Mouse (Mus musculus): ENCODE measurements at regions not wholly inside any gene's neighbourhood (a gene's known extent, or its start where the extent isn't known, plus 50 kb on each side); places are given as distances from the start of the nearest gene placed in this dataset.

DNA sequence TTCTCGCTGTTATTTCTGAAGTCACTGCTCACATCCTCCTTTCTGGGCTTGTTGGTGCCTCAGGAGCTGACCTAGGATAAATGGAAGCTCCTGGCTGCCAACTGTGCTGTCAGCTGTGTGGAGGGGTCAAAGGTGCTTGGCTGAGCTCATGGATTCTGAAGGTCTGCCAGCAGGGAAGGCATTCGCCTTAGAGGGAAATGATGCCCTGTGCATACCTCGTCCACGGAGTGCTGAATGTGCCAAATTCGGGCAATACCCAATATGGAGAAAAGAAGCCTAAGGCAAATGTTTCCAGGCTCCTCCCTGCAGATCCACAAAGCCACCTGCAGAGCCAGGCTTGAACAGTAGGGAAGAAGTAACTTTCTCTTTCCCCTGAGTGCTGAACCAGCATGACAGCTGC, 191.3 kb upstream of the Eya4 start:
- no peak overlapping the region for H3K4me3 ChIP-seq
- H3K27ac ChIP-seq, result no peak overlapping the region
- ATAC-seq (ENCODE audit: borderline replicate concordance, extremely low read depth, low FRiP score, low TSS enrichment), result no peak
- no peak overlapping the region for H3K9ac ChIP-seq
- 45% methylated on average over 5 of the region's 5 CpGs for WGBS
- H3K9me3 ChIP-seq, result no peaks in the 10 kb centered on the region
- no peaks in the 10 kb centered on the region for H3K4me1 ChIP-seq
- H3K4me2 ChIP-seq, result no peak overlapping the region
- H3K36me3 ChIP-seq, result no peaks in the 10 kb centered on the region
- H3K27me3 ChIP-seq, result no peaks in the 10 kb centered on the region

- Histone ChIP-seq H3K4me1 (no peaks in the 10 kb centered on the region), H3K27me3 (no peaks in the 10 kb centered on the region), H3K9me3 (no peaks in the 10 kb centered on the region), H3K27ac (no peak overlapping the region), H3K4me2 (no peak overlapping the region), H3K36me3 (no peaks in the 10 kb centered on the region), H3K9ac (no peak overlapping the region), H3K4me3 (no peak overlapping the region)
- ATAC-seq (ENCODE audit: borderline replicate concordance, extremely low read depth, low FRiP score, low TSS enrichment), result no peak
Measured at GRCm38 (mm10) chr10:23534636-23535035, 184.1 kb upstream of the Eya4 start.

DNA sequence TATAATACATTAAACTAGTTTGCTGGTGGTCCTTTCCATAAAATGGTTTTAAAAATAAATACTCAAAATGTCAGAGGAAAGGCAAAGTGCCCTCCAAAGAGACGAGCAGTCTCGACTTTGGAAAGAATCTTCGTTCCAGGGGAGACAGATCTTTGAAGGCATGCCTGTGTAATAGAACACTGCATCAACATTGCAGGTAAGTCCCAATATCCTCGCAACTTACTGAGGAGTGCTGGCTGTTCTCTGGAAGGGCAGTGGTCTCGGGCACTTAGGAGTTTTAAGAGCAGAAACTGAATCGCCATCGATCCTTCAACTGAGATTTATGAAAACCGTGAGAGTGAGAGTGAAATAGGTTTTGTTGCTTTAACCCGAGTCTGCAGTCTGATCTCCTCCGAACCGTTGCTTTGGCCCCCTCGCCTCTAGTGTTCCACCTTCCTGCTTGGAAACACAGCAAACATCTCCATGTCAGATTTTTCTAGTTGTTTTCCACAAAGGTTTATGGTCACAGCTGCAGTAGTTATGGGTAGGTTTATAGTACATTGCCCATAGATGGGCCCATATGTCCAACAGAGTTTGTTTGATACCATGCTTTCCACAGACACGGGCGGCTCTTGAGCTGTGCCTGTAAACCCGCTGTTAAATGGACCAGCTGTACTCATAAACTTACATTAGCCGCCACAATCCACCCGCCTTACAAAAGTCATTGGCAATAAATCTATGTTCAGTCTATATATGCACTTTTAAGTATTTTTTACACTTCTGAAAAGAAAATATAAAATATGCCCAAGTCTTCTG, 181.6 kb upstream of the Eya4 start:
- no peak overlapping the region for H3K4me3 ChIP-seq
- no peak for ATAC-seq (ENCODE audit: borderline replicate concordance, extremely low read depth, low FRiP score, low TSS enrichment)
- no peaks in the 10 kb centered on the region for H3K27me3 ChIP-seq
- no peak overlapping the region for H3K9ac ChIP-seq
- H3K4me2 ChIP-seq, result no peak overlapping the region
- H3K9me3 ChIP-seq, result no peaks in the 10 kb centered on the region
- WGBS, result 74% methylated on average over 17 of the region's 17 CpGs
- H3K4me1 ChIP-seq, result no peaks in the 10 kb centered on the region
- H3K27ac ChIP-seq, result no peak overlapping the region
- H3K36me3 ChIP-seq, result no peaks in the 10 kb centered on the region

DNA sequence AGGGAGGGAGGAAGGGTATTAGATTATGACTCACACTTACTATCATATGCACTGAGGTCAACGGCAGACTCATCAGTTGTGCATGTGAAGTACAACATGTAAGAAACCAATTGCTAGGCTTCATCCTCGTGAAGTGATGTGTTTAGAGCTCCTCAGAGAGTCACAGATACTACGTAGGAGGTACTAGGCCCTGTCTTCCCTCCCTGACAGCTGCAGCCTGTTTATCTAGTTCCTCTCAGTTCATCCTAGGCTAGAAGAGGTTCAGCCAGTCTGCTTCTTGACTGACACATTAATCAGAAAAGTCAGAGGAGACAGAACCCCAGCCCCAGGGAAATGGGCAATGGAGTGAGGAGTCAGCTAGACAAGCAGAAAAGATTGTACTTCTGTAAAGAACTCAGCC, 180.1 kb upstream of the Eya4 start:
- Histone ChIP-seq H3K4me2 (no peak overlapping the region), H3K4me1 (no peaks in the 10 kb centered on the region), H3K27ac (no peak overlapping the region), H3K27me3 (no peaks in the 10 kb centered on the region), H3K4me3 (no peak overlapping the region), H3K36me3 (no peaks in the 10 kb centered on the region), H3K9me3 (no peaks in the 10 kb centered on the region), H3K9ac (no peak overlapping the region)
- no peak for ATAC-seq (ENCODE audit: borderline replicate concordance, extremely low read depth, low FRiP score, low TSS enrichment)
- WGBS, result 62% methylated on average over 3 of the region's 3 CpGs

GRCm38 (mm10) chr10:23526796-23527195, 176.2 kb upstream of the Eya4 start:
- ATAC-seq (ENCODE audit: borderline replicate concordance, extremely low read depth, low FRiP score, low TSS enrichment), result no peak
- no peak overlapping the region for H3K4me3 ChIP-seq
- no peaks in the 10 kb centered on the region for H3K4me1 ChIP-seq
- no peak overlapping the region for H3K27ac ChIP-seq
- no peak overlapping the region for H3K9ac ChIP-seq
- H3K9me3 ChIP-seq, result no peaks in the 10 kb centered on the region
- H3K4me2 ChIP-seq, result no peak overlapping the region
- no peaks in the 10 kb centered on the region for H3K36me3 ChIP-seq
- H3K27me3 ChIP-seq, result no peaks in the 10 kb centered on the region

DNA sequence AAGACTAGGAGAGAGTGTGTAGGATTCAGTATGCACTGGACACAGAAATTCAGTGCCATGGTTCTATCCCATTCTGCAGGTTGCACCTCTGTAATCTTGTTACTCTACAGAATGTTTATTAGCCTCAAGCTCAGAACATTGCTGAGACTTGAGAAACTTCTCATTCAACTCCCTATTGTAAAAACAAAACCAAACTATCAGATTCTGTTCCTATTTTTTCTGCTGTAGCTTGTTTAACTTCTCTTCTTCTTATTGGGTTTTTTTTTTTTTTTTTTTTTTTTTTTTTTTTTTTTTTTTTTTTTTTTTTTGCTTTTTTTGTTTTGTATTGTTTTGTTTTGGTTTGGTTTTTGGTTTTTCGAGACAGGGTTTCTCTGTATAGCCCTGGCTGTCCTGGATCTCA, 172.1 kb upstream of the Eya4 start:
- Histone ChIP-seq H3K36me3 (no peaks in the 10 kb centered on the region), H3K9me3 (no peaks in the 10 kb centered on the region), H3K27ac (no peak overlapping the region), H3K4me1 (no peaks in the 10 kb centered on the region), H3K9ac (no peak overlapping the region), H3K4me3 (no peak overlapping the region), H3K27me3 (no peaks in the 10 kb centered on the region), H3K4me2 (no peak overlapping the region)
- 50% methylated on average over 1 of the region's 1 CpGs for WGBS
- no peak for ATAC-seq (ENCODE audit: borderline replicate concordance, extremely low read depth, low FRiP score, low TSS enrichment)

DNA sequence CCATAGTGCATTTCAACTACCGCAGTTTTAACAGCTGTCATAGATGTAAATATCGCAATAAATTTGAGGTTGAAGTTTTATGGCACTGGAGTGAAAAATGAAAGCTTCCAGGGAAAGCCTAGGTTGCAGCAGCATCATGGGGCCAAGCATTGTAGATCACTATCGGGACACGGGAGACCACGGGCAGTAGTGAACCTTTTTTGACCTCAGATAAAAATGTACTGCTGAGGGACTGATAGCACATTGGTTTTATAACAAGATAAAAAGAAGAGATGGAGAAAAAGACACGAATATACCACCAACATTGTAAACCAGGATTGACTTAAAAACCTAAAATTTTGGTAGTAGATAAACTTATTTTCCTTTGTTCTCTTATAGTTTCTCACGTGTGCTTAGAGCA, 143.1 kb upstream of the Eya4 start:
- no peak overlapping the region for H3K4me3 ChIP-seq
- H3K4me1 ChIP-seq, result no peaks in the 10 kb centered on the region
- no peaks in the 10 kb centered on the region for H3K9me3 ChIP-seq
- WGBS, result 51% methylated on average over 7 of the region's 7 CpGs
- no peaks in the 10 kb centered on the region for H3K27me3 ChIP-seq
- no peak overlapping the region for H3K9ac ChIP-seq
- no peak overlapping the region for H3K27ac ChIP-seq
- no peak overlapping the region for H3K4me2 ChIP-seq
- H3K36me3 ChIP-seq, result no peaks in the 10 kb centered on the region
- ATAC-seq (ENCODE audit: borderline replicate concordance, extremely low read depth, low FRiP score, low TSS enrichment), result no peak

DNA sequence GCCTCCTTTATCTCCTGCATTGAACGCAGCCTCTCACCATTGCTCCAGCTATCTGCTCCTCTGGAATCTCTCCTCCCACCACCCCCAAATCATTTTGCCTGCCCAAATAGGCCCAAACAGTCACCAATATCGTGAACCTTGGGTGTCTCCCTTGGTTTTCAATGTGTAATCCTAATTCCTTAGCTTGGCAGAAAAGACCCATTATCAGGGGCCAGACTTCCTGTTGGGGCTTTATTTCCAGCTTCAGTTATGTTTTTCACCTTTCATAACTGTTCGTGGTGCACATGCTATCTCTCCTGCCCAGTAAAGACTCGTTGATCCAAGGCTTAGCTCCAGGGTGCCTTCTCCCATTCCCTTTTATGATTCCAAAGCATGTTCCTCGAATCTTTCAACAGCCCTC, 142.4 kb upstream of the Eya4 start:
- no peak overlapping the region for H3K9ac ChIP-seq
- H3K4me3 ChIP-seq, result no peak overlapping the region
- no peaks in the 10 kb centered on the region for H3K27me3 ChIP-seq
- H3K27ac ChIP-seq, result no peak overlapping the region
- no peak overlapping the region for H3K4me2 ChIP-seq
- WGBS, result 46% methylated on average over 5 of the region's 5 CpGs
- no peaks in the 10 kb centered on the region for H3K9me3 ChIP-seq
- H3K4me1 ChIP-seq, result no peaks in the 10 kb centered on the region
- ATAC-seq (ENCODE audit: borderline replicate concordance, extremely low read depth, low FRiP score, low TSS enrichment), result no peak
- H3K36me3 ChIP-seq, result no peaks in the 10 kb centered on the region

DNA sequence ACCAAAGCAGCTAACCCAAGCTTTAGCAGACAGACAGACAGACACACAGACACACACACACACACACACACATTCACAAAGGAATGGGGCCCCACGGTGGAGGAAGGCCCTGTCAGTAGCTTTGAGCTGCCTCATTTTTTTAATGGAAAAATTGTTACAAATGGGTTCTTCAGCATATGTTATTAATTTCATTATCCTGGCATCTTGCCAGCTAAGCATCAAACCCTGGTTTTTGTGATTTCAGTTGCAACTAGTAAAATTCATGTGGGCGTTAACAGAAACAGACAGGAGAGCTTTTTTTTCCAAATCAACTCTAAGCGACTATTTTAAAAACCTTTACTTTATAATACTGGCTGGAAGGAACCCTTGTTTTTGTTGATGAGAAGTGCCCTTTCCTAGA, 138.4 kb upstream of the Eya4 start:
- Histone ChIP-seq H3K4me3 (no peak overlapping the region), H3K9ac (no peak overlapping the region), H3K9me3 (no peaks in the 10 kb centered on the region), H3K27ac (no peak overlapping the region), H3K4me1 (no peaks in the 10 kb centered on the region), H3K27me3 (no peaks in the 10 kb centered on the region), H3K36me3 (no peaks in the 10 kb centered on the region), H3K4me2 (no peak overlapping the region)
- WGBS, result 45% methylated on average over 3 of the region's 3 CpGs
- ATAC-seq (ENCODE audit: borderline replicate concordance, extremely low read depth, low FRiP score, low TSS enrichment), result no peak

GRCm38 (mm10) chr10:23480474-23480873, 129.9 kb upstream of the Eya4 start:
- no peak overlapping the region for H3K4me3 ChIP-seq
- no peak for ATAC-seq (ENCODE audit: borderline replicate concordance, extremely low read depth, low FRiP score, low TSS enrichment)
- H3K36me3 ChIP-seq, result no peaks in the 10 kb centered on the region
- H3K9ac ChIP-seq, result no peak overlapping the region
- no peak overlapping the region for H3K4me2 ChIP-seq
- no peaks in the 10 kb centered on the region for H3K4me1 ChIP-seq
- H3K27me3 ChIP-seq, result no peaks in the 10 kb centered on the region
- H3K9me3 ChIP-seq, result no peaks in the 10 kb centered on the region
- H3K27ac ChIP-seq, result no peak overlapping the region

DNA sequence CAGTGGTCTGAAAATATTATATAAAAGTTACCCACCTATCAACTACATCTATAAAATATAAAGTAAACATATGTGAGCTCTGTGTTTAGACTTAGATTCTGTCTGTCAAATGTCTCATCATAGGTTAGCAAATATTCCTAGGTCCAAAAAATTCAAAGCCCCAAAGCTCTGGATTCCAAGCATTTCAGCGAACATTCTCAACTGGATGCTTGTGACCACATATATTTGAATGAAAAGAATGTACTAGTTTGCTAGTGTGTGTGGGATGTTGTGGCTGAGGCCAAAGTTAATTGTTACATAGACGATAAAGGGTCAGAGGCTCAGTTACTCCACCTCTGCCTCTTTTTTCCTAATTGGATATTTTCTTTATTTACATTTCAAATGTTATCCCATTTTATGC, 128.3 kb upstream of the Eya4 start:
- Histone ChIP-seq H3K9ac (no peak overlapping the region), H3K27me3 (no peaks in the 10 kb centered on the region), H3K27ac (no peak overlapping the region), H3K36me3 (no peaks in the 10 kb centered on the region), H3K4me2 (no peak overlapping the region), H3K4me3 (no peak overlapping the region), H3K4me1 (no peaks in the 10 kb centered on the region), H3K9me3 (no peaks in the 10 kb centered on the region)
- 76% methylated on average over 2 of the region's 2 CpGs for WGBS
- ATAC-seq (ENCODE audit: borderline replicate concordance, extremely low read depth, low FRiP score, low TSS enrichment), result no peak

DNA sequence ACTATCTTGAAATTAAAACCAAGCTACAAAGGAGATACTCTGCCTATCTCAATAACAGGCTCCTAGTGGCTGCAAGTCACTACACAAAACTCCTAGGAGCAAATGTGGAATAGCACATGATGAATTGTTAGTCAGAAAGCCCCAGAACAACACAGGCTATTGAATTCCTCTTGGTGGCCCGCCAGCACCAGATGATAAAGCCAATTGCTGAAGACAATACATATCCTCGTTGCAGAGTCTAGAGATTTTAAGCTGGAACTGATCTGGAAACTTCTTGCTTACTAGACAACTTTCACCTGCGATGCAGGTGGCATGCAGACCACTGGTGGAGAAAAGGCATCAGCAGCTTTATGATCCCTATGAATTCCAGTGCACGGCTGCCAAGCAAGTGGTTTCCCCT, 126.5 kb upstream of the Eya4 start:
- ATAC-seq (ENCODE audit: borderline replicate concordance, extremely low read depth, low FRiP score, low TSS enrichment), result no peak
- 81% methylated on average over 4 of the region's 4 CpGs for whole genome bisulfite sequencing
- Histone ChIP-seq H3K4me1 (no peaks in the 10 kb centered on the region), H3K9me3 (no peaks in the 10 kb centered on the region), H3K27me3 (no peaks in the 10 kb centered on the region), H3K27ac (no peak overlapping the region), H3K4me3 (no peak overlapping the region), H3K36me3 (no peaks in the 10 kb centered on the region), H3K4me2 (no peak overlapping the region), H3K9ac (no peak overlapping the region)

DNA sequence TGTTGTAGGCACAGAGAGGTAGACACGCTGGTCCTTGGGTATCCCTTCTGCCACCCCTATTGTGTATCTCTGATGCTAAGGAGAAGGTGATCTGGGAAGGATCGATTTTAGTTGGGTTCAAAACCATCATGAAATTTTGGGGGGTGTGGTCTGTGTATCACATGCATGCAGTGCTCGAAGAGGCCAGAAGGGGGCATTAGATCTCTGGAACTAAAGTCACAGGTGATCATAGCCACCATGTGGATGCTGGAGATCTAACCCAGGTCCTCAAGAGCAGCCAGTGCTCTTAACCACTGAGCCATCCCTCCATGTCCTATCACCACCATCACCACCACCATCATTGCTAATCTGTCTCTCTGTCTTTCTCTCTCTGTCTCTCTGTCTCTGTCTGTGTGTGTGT, 100.4 kb upstream of the Eya4 start:
- Histone ChIP-seq H3K4me2 (no peak overlapping the region), H3K4me1 (peaks cover 11% of the 10 kb centered on the region; the same call in 1 of the 2 replicates), H3K36me3 (no peaks in the 10 kb centered on the region), H3K4me3 (no peak overlapping the region), H3K9ac (no peak overlapping the region), H3K9me3 (no peaks in the 10 kb centered on the region), H3K27ac (no peak overlapping the region), H3K27me3 (no peaks in the 10 kb centered on the region)
- ATAC-seq (ENCODE audit: borderline replicate concordance, extremely low read depth, low FRiP score, low TSS enrichment), result no peak
- WGBS, result 85% methylated on average over 3 of the region's 3 CpGs
